Mouse (Mus musculus): ENCODE results near the gene Tspo2. TPM values are rescaled to one million over a fixed set of nuclear protein-coding genes. Genes with fewer than 3 reads are reported as not detected.

Gene Tspo2
- polyA plus RNA-seq, 1 experiment from 2014 or later, result 2.1 TPM

DNA sequence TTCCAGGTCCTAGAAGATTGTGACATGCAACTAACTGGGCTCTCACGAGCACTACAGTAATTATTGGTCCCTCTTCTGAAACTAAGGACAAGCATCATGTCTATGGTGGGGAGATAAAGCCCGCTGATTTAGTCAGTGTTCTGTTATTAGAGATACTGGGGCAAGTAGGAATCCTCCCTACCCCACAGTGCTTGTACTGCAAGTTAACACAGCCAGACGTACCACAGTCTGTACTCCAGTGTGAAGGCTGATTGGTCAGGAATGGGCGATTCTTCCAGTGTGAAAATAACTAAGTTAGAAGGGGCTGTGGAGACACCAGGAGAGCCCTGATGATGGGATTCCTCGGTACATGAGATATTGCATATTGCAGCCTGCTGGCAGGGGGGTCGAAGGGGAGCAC, 33.8 kb downstream of the Tspo2 start:
- 0 out of 2 replicates have a peak, but pooled peaks have one; percentile 16 for ATAC-seq (replicated peaks; ENCODE audit: insufficient number of reproducible peaks, low FRiP score, low TSS enrichment)
- Histone ChIP-seq H3K27me3 (ENCODE audit: control insufficient read depth, insufficient read depth, low read length) (no peaks in the 10 kb centered on the region), H3K4me2 (no peak overlapping the region), H3K4me1 (ENCODE audit: control insufficient read depth, insufficient read depth, low read length) (peaks cover 17% of the 10 kb centered on the region), H3K27ac (ENCODE audit: low read depth, low read length) (peak overlapping the region; percentile 42; the same call in 1 of the 2 replicates), H3K36me3 (ENCODE audit: control insufficient read depth, insufficient read depth, low read length) (peaks cover 6% of the 10 kb centered on the region), H3K9ac (ENCODE audit: low read depth, low read length) (no peak overlapping the region), H3K9me3 (replicated peaks; ENCODE audit: control insufficient read depth, low read length) (no peaks in the 10 kb centered on the region), H3K4me3 (ENCODE audit: low read depth, low read length) (no peak overlapping the region)
- WGBS (ENCODE audit: insufficient replicate concordance), result 67% methylated on average over 6 of the region's 6 CpGs

DNA sequence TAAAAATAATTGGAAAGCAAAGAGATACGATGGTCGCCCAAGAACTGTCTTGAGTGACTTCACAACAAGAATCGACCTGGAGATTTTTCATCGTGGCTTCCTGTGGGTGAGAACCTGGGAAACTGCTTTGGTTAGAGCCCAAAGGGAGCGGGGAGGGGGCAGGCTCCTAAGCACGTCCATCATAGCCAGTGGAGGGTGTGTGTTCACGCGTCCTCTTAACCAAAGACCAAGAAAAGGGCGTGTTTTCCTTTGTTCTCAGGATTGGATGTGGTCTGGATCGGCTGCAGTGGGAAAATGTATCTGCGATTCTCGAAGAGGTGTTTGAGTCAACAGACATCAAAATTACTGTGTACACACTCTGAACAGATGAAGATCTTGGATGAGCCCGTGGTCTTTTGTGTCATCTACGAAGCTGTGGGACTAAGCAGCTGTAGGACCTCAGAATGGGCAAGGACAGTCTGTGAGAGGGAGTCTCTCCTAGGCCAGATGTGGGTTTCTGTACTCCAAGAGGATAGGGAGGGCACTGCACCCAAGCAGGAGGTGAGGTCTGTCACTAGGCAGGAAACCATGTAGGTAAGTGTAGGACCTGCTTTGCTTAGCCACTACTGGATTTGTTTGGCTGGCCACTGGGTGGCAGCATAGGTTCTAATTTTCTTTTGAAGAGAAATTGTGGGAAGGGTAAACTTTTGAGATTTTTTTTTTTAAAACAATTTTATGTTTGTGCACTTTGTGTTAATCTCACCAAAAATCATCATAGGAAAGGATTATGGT, 34.7 kb downstream of the Tspo2 start:
- 84% methylated on average over 14 of the region's 14 CpGs for WGBS (ENCODE audit: insufficient replicate concordance)
- Histone ChIP-seq H3K9me3 (replicated peaks; ENCODE audit: control insufficient read depth, low read length) (no peaks in the 10 kb centered on the region), H3K4me2 (no peak overlapping the region), H3K4me3 (ENCODE audit: low read depth, low read length) (no peak overlapping the region), H3K9ac (ENCODE audit: low read depth, low read length) (no peak overlapping the region), H3K4me1 (ENCODE audit: control insufficient read depth, insufficient read depth, low read length) (peaks cover 17% of the 10 kb centered on the region), H3K36me3 (ENCODE audit: control insufficient read depth, insufficient read depth, low read length) (peaks cover 5% of the 10 kb centered on the region; the same call in 1 of the 2 replicates), H3K27me3 (ENCODE audit: control insufficient read depth, insufficient read depth, low read length) (no peaks in the 10 kb centered on the region), H3K27ac (ENCODE audit: low read depth, low read length) (no peak overlapping the region)
- ATAC-seq (replicated peaks; ENCODE audit: insufficient number of reproducible peaks, low FRiP score, low TSS enrichment), result 0 out of 2 replicates have a peak, but pooled peaks have one; percentile 53

DNA sequence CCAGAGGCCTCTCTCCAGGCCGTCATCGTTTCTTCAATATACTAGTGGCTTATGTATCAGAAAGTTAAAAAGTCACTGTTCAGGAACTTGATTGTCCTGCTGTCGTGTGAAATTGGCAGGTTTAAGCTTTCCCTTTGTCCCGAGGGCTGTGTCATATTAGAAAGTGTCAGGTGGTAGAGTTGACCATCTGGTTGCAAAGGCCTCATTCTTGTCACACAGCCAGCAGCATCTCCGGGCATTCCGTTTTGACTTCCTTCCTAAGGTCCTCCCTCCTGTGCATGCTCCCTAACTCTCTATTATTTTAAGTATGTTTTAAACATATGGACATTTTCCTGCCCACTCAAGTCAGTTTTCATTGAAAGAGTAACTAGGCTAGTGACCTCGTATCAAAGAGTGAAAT, 35.3 kb downstream of the Tspo2 start:
- no peak overlapping the region for H3K9ac ChIP-seq (ENCODE audit: low read depth, low read length)
- no peaks in the 10 kb centered on the region for H3K27me3 ChIP-seq (ENCODE audit: control insufficient read depth, insufficient read depth, low read length)
- no peak overlapping the region for H3K27ac ChIP-seq (ENCODE audit: low read depth, low read length)
- no peak overlapping the region for H3K4me3 ChIP-seq (ENCODE audit: low read depth, low read length)
- H3K36me3 ChIP-seq (ENCODE audit: control insufficient read depth, insufficient read depth, low read length), result peaks cover 5% of the 10 kb centered on the region; the same call in 1 of the 2 replicates
- 80% methylated on average over 7 of the region's 7 CpGs for WGBS (ENCODE audit: insufficient replicate concordance)
- no peak overlapping the region for H3K4me2 ChIP-seq
- no peaks in the 10 kb centered on the region for H3K9me3 ChIP-seq (replicated peaks; ENCODE audit: control insufficient read depth, low read length)
- peaks cover 23% of the 10 kb centered on the region for H3K4me1 ChIP-seq (ENCODE audit: control insufficient read depth, insufficient read depth, low read length)
- no peak for ATAC-seq (replicated peaks; ENCODE audit: insufficient number of reproducible peaks, low FRiP score, low TSS enrichment)

- H3K27ac ChIP-seq (ENCODE audit: low read depth, low read length), result no peak overlapping the region
- no peaks in the 10 kb centered on the region for H3K27me3 ChIP-seq (ENCODE audit: control insufficient read depth, insufficient read depth, low read length)
- peak overlapping the region; percentile 89 for H3K9ac ChIP-seq (ENCODE audit: low read depth, low read length)
- H3K4me1 ChIP-seq (ENCODE audit: control insufficient read depth, insufficient read depth, low read length), result peaks cover 18% of the 10 kb centered on the region
- 55% methylated on average over 8 of the region's 8 CpGs for WGBS (ENCODE audit: insufficient replicate concordance)
- no peaks in the 10 kb centered on the region for H3K36me3 ChIP-seq (ENCODE audit: control insufficient read depth, insufficient read depth, low read length)
- no peaks in the 10 kb centered on the region for H3K9me3 ChIP-seq (replicated peaks; ENCODE audit: control insufficient read depth, low read length)
- H3K4me3 ChIP-seq (ENCODE audit: low read depth, low read length), result peak overlapping the region; percentile 96
- ATAC-seq (replicated peaks; ENCODE audit: insufficient number of reproducible peaks, low FRiP score, low TSS enrichment), result no peak
- peak overlapping the region; percentile 83 for H3K4me2 ChIP-seq
These were observed 40.1 kb downstream of the Tspo2 start for GRCm38 (mm10) chr17:48411241-48411640.

- H3K4me3 ChIP-seq (ENCODE audit: low read depth, low read length), result peak overlapping the region; percentile 96
- H3K27ac ChIP-seq (ENCODE audit: low read depth, low read length), result peak overlapping the region; percentile 99
- no peaks in the 10 kb centered on the region for H3K36me3 ChIP-seq (ENCODE audit: control insufficient read depth, insufficient read depth, low read length)
- H3K4me2 ChIP-seq, result peak overlapping the region; percentile 83
- ATAC-seq (replicated peaks; ENCODE audit: insufficient number of reproducible peaks, low FRiP score, low TSS enrichment), result peak; percentile 4; the same call in 1 of the 2 replicates
- no peaks in the 10 kb centered on the region for H3K27me3 ChIP-seq (ENCODE audit: control insufficient read depth, insufficient read depth, low read length)
- peaks cover 18% of the 10 kb centered on the region for H3K4me1 ChIP-seq (ENCODE audit: control insufficient read depth, insufficient read depth, low read length)
- WGBS (ENCODE audit: insufficient replicate concordance), result under 1% methylated on average over 13 of the region's 13 CpGs
- peak overlapping the region; percentile 89 for H3K9ac ChIP-seq (ENCODE audit: low read depth, low read length)
- no peaks in the 10 kb centered on the region for H3K9me3 ChIP-seq (replicated peaks; ENCODE audit: control insufficient read depth, low read length)
These were observed 41.0 kb downstream of the Tspo2 start for GRCm38 (mm10) chr17:48410299-48410785.

- Histone ChIP-seq H3K27ac (ENCODE audit: low read depth, low read length) (peak within 1 kb of the TSS; percentile 100), H3K36me3 (ENCODE audit: control insufficient read depth, insufficient read depth, low read length) (no peaks in the 10 kb centered on the region), H3K9ac (ENCODE audit: low read depth, low read length) (peak within 1 kb of the TSS; percentile 99), H3K4me1 (ENCODE audit: control insufficient read depth, insufficient read depth, low read length) (peaks cover 18% of the 10 kb centered on the region), H3K9me3 (replicated peaks; ENCODE audit: control insufficient read depth, low read length) (no peaks in the 10 kb centered on the region), H3K27me3 (ENCODE audit: control insufficient read depth, insufficient read depth, low read length) (no peaks in the 10 kb centered on the region), H3K4me3 (ENCODE audit: low read depth, low read length) (peak within 1 kb of the TSS; percentile 96), H3K4me2 (peak within 1 kb of the TSS; percentile 88)
- peak; percentile 93 for ATAC-seq (replicated peaks; ENCODE audit: insufficient number of reproducible peaks, low FRiP score, low TSS enrichment)
- under 1% methylated on average over 82 of the region's 84 CpGs for WGBS (ENCODE audit: insufficient replicate concordance)
These were observed 41.7 kb downstream of the Tspo2 start, which contains the start of the genes Nfya and Oard1 for GRCm38 (mm10) chr17:48409380-48410298. TSS of gene Nfya (minus strand) at chr17:48409906. TSS of gene Oard1 (plus strand) at chr17:48410014.

DNA sequence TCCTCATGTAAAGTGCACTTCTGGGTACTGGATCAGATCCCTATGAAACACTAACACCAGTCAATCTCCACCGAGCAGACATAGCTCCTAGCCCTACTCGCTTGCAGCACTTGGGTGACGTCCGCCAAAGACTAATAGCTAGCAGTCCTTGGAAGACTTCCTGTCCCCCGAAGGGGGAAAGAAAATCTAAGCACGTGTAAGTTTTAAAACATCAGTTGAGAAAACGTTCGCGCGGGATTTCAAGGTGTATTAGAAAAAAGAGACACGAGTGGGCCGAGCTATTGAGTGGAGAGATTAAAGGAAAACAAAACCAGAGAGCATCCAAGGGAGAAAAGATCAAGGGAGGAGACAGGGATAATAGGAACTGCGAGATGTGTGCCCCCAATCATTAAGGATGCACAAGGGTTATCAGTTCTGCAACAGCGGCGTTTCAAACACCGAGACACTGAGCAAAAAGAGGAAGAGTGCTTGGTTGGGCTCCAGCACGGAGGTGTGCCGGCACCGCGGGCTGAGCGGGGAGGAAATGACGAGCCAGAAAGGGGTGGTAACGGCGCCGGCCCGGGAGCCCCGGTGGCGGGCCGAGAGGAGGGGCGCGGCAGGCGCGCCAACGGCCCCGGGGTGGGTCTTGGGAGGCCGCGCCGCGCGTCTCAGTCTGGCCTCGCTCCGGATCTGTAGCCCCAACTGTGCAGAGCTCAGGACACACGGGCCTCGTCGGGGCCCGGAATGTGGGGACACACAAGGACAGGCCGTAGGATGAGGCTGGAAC, 42.6 kb downstream of the Tspo2 start:
- H3K27ac ChIP-seq (ENCODE audit: low read depth, low read length), result peak overlapping the region; percentile 100
- ATAC-seq (replicated peaks; ENCODE audit: insufficient number of reproducible peaks, low FRiP score, low TSS enrichment), result peak; percentile 32
- under 1% methylated on average over 45 of the region's 47 CpGs for WGBS (ENCODE audit: insufficient replicate concordance)

More for the DNA sequence above, 42.6 kb downstream of the Tspo2 start:
- no peaks in the 10 kb centered on the region for H3K9me3 ChIP-seq (replicated peaks; ENCODE audit: control insufficient read depth, low read length)
- H3K4me3 ChIP-seq (ENCODE audit: low read depth, low read length), result peak overlapping the region; percentile 96
- H3K4me2 ChIP-seq, result peak overlapping the region; percentile 88
- no peaks in the 10 kb centered on the region for H3K36me3 ChIP-seq (ENCODE audit: control insufficient read depth, insufficient read depth, low read length)
- peaks cover 18% of the 10 kb centered on the region for H3K4me1 ChIP-seq (ENCODE audit: control insufficient read depth, insufficient read depth, low read length)
- H3K27me3 ChIP-seq (ENCODE audit: control insufficient read depth, insufficient read depth, low read length), result no peaks in the 10 kb centered on the region
- H3K9ac ChIP-seq (ENCODE audit: low read depth, low read length), result peak overlapping the region; percentile 99
